Mouse (Mus musculus) lung, adult 2 months (tissue): ENCODE data around the gene Lpcat3.

Experiments
- CTCF ChIP-seq: fragments of 200-500 bp; IDR thresholded peaks from 2 replicates; pipeline ENCODE4 v1.5.1; 2011; ENCODE audit warnings: mild to moderate bottlenecking, low read length, control low read depth; ENCODE audit not compliant: insufficient read depth
- POLR2A ChIP-seq: fragments of 200-500 bp; IDR thresholded peaks from 2 replicates; pipeline ENCODE4 v1.6.1; 2011; ENCODE audit warnings: low read depth, mild to moderate bottlenecking, control low read depth, low read length, borderline replicate concordance; ENCODE audit errors: extremely low read depth

- TF ChIP-seq CTCF (no peak), POLR2A (no peak)
Measured at GRCm38 (mm10) chr6:124690517-124690916, 27.7 kb downstream of the Lpcat3 start.
